Mouse (Mus musculus): ENCODE results near the gene Arvcf.

DNA sequence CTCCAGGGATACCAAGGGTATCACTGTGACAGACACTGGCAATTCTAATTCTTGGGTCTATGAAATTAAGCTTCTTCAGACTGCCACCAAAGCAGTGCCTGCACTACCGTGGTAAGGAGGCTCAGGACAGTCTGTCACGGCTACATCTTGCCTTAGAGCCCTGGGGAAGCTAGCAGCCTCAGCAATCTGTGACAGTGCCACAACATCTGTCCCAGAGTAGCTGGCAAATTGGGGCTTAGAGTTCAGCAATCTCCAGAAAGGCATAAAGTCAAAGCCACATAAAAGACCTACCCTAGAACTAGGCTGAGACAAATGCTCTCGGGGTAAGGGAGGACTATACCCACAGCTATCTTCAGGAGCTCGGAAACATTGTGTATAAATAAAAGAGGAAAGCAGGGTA lies 22.2 kb upstream of the Arvcf start:
- TF ChIP-seq POLR2A (IDR thresholded peaks at IDR 0.05; ENCODE audit: insufficient read depth, low read length) (no peak), CTCF (IDR thresholded peaks at IDR 0.05; ENCODE audit: low read depth, low read length) (no peak), EP300 (IDR thresholded peaks at IDR 0.05; ENCODE audit: insufficient read depth, low read depth, low read length) (no peak)
